Mouse (Mus musculus): ENCODE measurements at regions not wholly inside any gene's neighbourhood (a gene's known extent, or its start where the extent isn't known, plus 50 kb on each side); places are given as distances from the start of the nearest gene placed in this dataset.

- Histone ChIP-seq H3K27me3 (ENCODE audit: control insufficient read depth, insufficient read depth, low read length) (no peaks in the 10 kb centered on the region), H3K36me3 (ENCODE audit: control insufficient read depth, insufficient read depth, low read length) (no peaks in the 10 kb centered on the region), H3K4me2 (replicated peaks; ENCODE audit: low read depth, low read length, severe bottlenecking) (no peak overlapping the region), H3K27ac (replicated peaks; ENCODE audit: low read depth, low read length) (no peak overlapping the region), H3K4me1 (ENCODE audit: control insufficient read depth, insufficient read depth, low read length) (no peaks in the 10 kb centered on the region), H3K9me3 (ENCODE audit: control insufficient read depth, low read length) (no peaks in the 10 kb centered on the region), H3K4me3 (replicated peaks; ENCODE audit: low read length) (no peak overlapping the region), H3K9ac (ENCODE audit: low read depth, low read length, severe bottlenecking) (no peak overlapping the region)
- DNase-seq (ENCODE audit: low spot score) (no peak), ATAC-seq (ENCODE audit: low FRiP score, low read depth) (no peak)
- 10% methylated on average over 2 of the region's 2 CpGs for WGBS
- no peak for TF ChIP-seq POLR2A (IDR thresholded peaks at IDR 0.05; ENCODE audit: borderline replicate concordance, extremely low read depth, insufficient read depth, insufficient read length)
These were observed 155.3 kb downstream of the Tox3 start for GRCm38 (mm10) chr8:90192856-90193255.

GRCm38 (mm10) chr8:90182807-90183206, 165.3 kb downstream of the Tox3 start:
- no peak for ATAC-seq (ENCODE audit: low FRiP score, low read depth)
- WGBS, result 74% methylated on average over 6 of the region's 6 CpGs
- DNase-seq (ENCODE audit: low spot score), result no peak
- Histone ChIP-seq H3K4me3 (replicated peaks; ENCODE audit: low read length) (no peak overlapping the region), H3K4me1 (ENCODE audit: control insufficient read depth, insufficient read depth, low read length) (no peaks in the 10 kb centered on the region), H3K9ac (ENCODE audit: low read depth, low read length, severe bottlenecking) (no peak overlapping the region), H3K27me3 (ENCODE audit: control insufficient read depth, insufficient read depth, low read length) (no peaks in the 10 kb centered on the region), H3K4me2 (replicated peaks; ENCODE audit: low read depth, low read length, severe bottlenecking) (no peak overlapping the region), H3K9me3 (ENCODE audit: control insufficient read depth, low read length) (no peaks in the 10 kb centered on the region), H3K36me3 (ENCODE audit: control insufficient read depth, insufficient read depth, low read length) (no peaks in the 10 kb centered on the region), H3K27ac (replicated peaks; ENCODE audit: low read depth, low read length) (no peak overlapping the region)
- TF ChIP-seq POLR2A (IDR thresholded peaks at IDR 0.05; ENCODE audit: borderline replicate concordance, extremely low read depth, insufficient read depth, insufficient read length), result no peak

- TF ChIP-seq POLR2A (IDR thresholded peaks at IDR 0.05; ENCODE audit: borderline replicate concordance, extremely low read depth, insufficient read depth, insufficient read length), result no peak
- WGBS, result 64% methylated on average over 7 of the region's 7 CpGs
These were observed 171.4 kb downstream of the Tox3 start for GRCm38 (mm10) chr8:90176771-90177170.

DNA sequence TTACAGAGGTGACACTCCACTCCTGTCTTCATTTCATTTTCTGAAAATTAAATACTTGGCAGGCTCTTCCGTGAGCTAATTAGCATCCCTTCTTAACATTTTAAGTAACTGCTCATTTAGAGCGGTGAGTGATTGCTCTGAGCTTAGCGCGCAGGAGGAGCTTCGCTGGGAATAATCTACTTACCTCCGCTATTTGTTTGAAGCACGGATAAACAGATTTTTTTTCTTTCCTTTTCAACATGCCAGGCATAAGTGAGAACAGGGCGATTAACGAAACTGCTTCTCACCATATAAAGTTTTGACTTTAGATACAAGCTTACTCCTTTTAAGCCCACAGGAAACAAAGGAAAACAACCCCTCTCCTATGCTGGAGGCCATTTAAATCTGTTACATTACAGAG, 171.8 kb downstream of the Tox3 start:
- Histone ChIP-seq H3K4me3 (replicated peaks; ENCODE audit: low read length) (no peak overlapping the region), H3K4me2 (replicated peaks; ENCODE audit: low read depth, low read length, severe bottlenecking) (no peak overlapping the region), H3K9me3 (ENCODE audit: control insufficient read depth, low read length) (no peaks in the 10 kb centered on the region), H3K9ac (ENCODE audit: low read depth, low read length, severe bottlenecking) (no peak overlapping the region), H3K27ac (replicated peaks; ENCODE audit: low read depth, low read length) (no peak overlapping the region), H3K27me3 (ENCODE audit: control insufficient read depth, insufficient read depth, low read length) (no peaks in the 10 kb centered on the region), H3K36me3 (ENCODE audit: control insufficient read depth, insufficient read depth, low read length) (no peaks in the 10 kb centered on the region), H3K4me1 (ENCODE audit: control insufficient read depth, insufficient read depth, low read length) (no peaks in the 10 kb centered on the region)
- DNase-seq (ENCODE audit: low spot score), result no peak
- ATAC-seq (ENCODE audit: low FRiP score, low read depth), result no peak
- TF ChIP-seq POLR2A (IDR thresholded peaks at IDR 0.05; ENCODE audit: borderline replicate concordance, extremely low read depth, insufficient read depth, insufficient read length), result no peak
- 28% methylated on average over 9 of the region's 9 CpGs for WGBS

More at GRCm38 (mm10) chr8:90176771-90177170, 171.4 kb downstream of the Tox3 start:
- Histone ChIP-seq H3K4me1 (ENCODE audit: control insufficient read depth, insufficient read depth, low read length) (no peaks in the 10 kb centered on the region), H3K27ac (replicated peaks; ENCODE audit: low read depth, low read length) (no peak overlapping the region), H3K4me2 (replicated peaks; ENCODE audit: low read depth, low read length, severe bottlenecking) (no peak overlapping the region), H3K36me3 (ENCODE audit: control insufficient read depth, insufficient read depth, low read length) (no peaks in the 10 kb centered on the region), H3K4me3 (replicated peaks; ENCODE audit: low read length) (no peak overlapping the region), H3K27me3 (ENCODE audit: control insufficient read depth, insufficient read depth, low read length) (no peaks in the 10 kb centered on the region), H3K9me3 (ENCODE audit: control insufficient read depth, low read length) (no peaks in the 10 kb centered on the region), H3K9ac (ENCODE audit: low read depth, low read length, severe bottlenecking) (no peak overlapping the region)
- ATAC-seq (ENCODE audit: low FRiP score, low read depth) (no peak), DNase-seq (ENCODE audit: low spot score) (no peak)

- Histone ChIP-seq H3K9ac (ENCODE audit: low read depth, low read length, severe bottlenecking) (no peak overlapping the region), H3K27ac (replicated peaks; ENCODE audit: low read depth, low read length) (no peak overlapping the region), H3K4me2 (replicated peaks; ENCODE audit: low read depth, low read length, severe bottlenecking) (no peak overlapping the region), H3K4me1 (ENCODE audit: control insufficient read depth, insufficient read depth, low read length) (no peaks in the 10 kb centered on the region), H3K9me3 (ENCODE audit: control insufficient read depth, low read length) (no peaks in the 10 kb centered on the region), H3K27me3 (ENCODE audit: control insufficient read depth, insufficient read depth, low read length) (no peaks in the 10 kb centered on the region), H3K4me3 (replicated peaks; ENCODE audit: low read length) (no peak overlapping the region), H3K36me3 (ENCODE audit: control insufficient read depth, insufficient read depth, low read length) (no peaks in the 10 kb centered on the region)
- no peak for DNase-seq (ENCODE audit: low spot score)
- ATAC-seq (ENCODE audit: low FRiP score, low read depth), result no peak
- no peak for TF ChIP-seq POLR2A (IDR thresholded peaks at IDR 0.05; ENCODE audit: borderline replicate concordance, extremely low read depth, insufficient read depth, insufficient read length)
- 88% methylated on average over 2 of the region's 2 CpGs for WGBS
These were observed 181.5 kb downstream of the Tox3 start for GRCm38 (mm10) chr8:90166639-90167038.

- DNase-seq (ENCODE audit: low spot score), result no peak
- no peak overlapping the region for H3K4me3 ChIP-seq (replicated peaks; ENCODE audit: low read length)
- no peaks in the 10 kb centered on the region for H3K9me3 ChIP-seq (ENCODE audit: control insufficient read depth, low read length)
- no peak overlapping the region for H3K4me2 ChIP-seq (replicated peaks; ENCODE audit: low read depth, low read length, severe bottlenecking)
- H3K27ac ChIP-seq (replicated peaks; ENCODE audit: low read depth, low read length), result no peak overlapping the region
- H3K27me3 ChIP-seq (ENCODE audit: control insufficient read depth, insufficient read depth, low read length), result no peaks in the 10 kb centered on the region
- no peak for ATAC-seq (ENCODE audit: low FRiP score, low read depth)
- peaks cover 9% of the 10 kb centered on the region; the same call in 1 of the 2 replicates for H3K4me1 ChIP-seq (ENCODE audit: control insufficient read depth, insufficient read depth, low read length)
- no peak for TF ChIP-seq POLR2A (IDR thresholded peaks at IDR 0.05; ENCODE audit: borderline replicate concordance, extremely low read depth, insufficient read depth, insufficient read length)
- WGBS, result 76% methylated on average over 5 of the region's 5 CpGs
- no peak overlapping the region for H3K9ac ChIP-seq (ENCODE audit: low read depth, low read length, severe bottlenecking)
- no peaks in the 10 kb centered on the region for H3K36me3 ChIP-seq (ENCODE audit: control insufficient read depth, insufficient read depth, low read length)
These were observed 196.7 kb downstream of the Tox3 start for GRCm38 (mm10) chr8:90151477-90151876.
